Mouse (Mus musculus) bone marrow macrophage, adult 2 months (primary cell): ENCODE data around the gene Mex3d.

Experiments used
- CTCF ChIP-seq: IDR thresholded peaks from 2 replicates; pipeline ENCODE4 v1.5.1; 2012; ENCODE audit warnings: low read depth, mild to moderate bottlenecking, low read length, moderate library complexity
- POLR2A ChIP-seq: IDR thresholded peaks from 2 replicates; pipeline ENCODE4 v1.6.1; 2012; ENCODE audit warnings: mild to moderate bottlenecking, low read depth, low read length, borderline replicate concordance

- no peak for TF ChIP-seq CTCF
- TF ChIP-seq POLR2A, result no peak
Measured at GRCm38 (mm10) chr10:80423562-80423961, 36.1 kb upstream of the Mex3d start.
